In the genomic region with DNA sequence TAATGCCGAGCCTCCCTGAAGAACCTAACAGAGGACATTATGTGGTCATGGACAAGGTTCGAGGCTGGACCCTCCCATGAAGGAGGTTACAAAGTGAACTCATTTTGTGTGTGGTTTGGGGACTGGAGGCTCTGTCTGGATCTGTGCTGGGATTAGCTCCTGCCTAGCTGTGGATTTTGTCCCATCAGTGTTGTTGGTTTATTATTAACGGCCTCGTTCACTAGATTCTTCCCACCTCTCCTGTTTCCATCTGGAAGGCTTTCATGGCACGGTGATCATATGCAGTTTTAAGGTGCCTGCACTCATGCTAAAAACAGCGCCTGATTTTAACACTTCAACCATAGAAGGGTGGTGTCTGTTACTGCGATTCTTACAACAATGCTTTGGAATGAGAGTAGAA, we compare ENCODE assay signal across 22 mouse cellular contexts.
DNase-seq lines count a peak whose midpoint lies in the region; ATAC-seq and TF ChIP-seq lines count a peak whose summit lies in the region.
"Had no signal": no experiment of that assay in that cellular context is flagged by ENCODE, and none has a peak within 500 bp of the region (broad histone marks: within the 10 kb centered on the region; RNA-seq: fewer than 3 reads in every experiment).

No protein-coding gene starts in this region.

- no peaks in the 10 kb centered on the region for H3K27me3 ChIP-seq in kidney, embryonic 16.5 days (ENCODE audit: insufficient read depth, low read length)
- no peaks in the 10 kb centered on the region for H3K27me3 ChIP-seq in limb, embryonic 15.5 days

- no peak overlapping the region for H3K9ac ChIP-seq in kidney, embryonic 16.5 days (replicated peaks; ENCODE audit: low read length)
- no peak overlapping the region for H3K9ac ChIP-seq in limb, embryonic 15.5 days
- H3K9ac ChIP-seq: forebrain, embryonic 15.5 days; liver, postnatal 0 days had no signal

- intact Hi-C loops in gastrocnemius, adult 2 months (cut with DNase I), result loop anchor here (5.0 kb wide), 1 partner anchor 56 kb away; no protein-coding TSS in a partner anchor
- intact Hi-C loops in gastrocnemius, postnatal 36 days (cut with DNase I), result no loop called here

- no peak; the same call in 1 of the 2 replicates for ATAC-seq in kidney, embryonic 16.5 days (ENCODE audit: low FRiP score, low TSS enrichment)
- ATAC-seq in limb, embryonic 15.5 days (ENCODE audit: insufficient number of reproducible peaks, low FRiP score, low TSS enrichment, low read depth), result no peak
- ATAC-seq: CD4-positive, CD25-positive, alpha-beta regulatory T cell, adult 4 months; forebrain, embryonic 15.5 days; intestine, postnatal 0 days; liver, postnatal 0 days; lung, postnatal 0 days; midbrain, embryonic 16.5 days had no signal

- no peak for TF ChIP-seq CTCF in gastrocnemius, adult 2 months (IDR thresholded peaks at IDR 0.05)
- no peak for TF ChIP-seq CTCF in layer of hippocampus, adult 2 months (conservative IDR thresholded peaks at IDR 0.05)

- peak; percentile 55 for DNase-seq in gastrocnemius, adult 2 months
- no peak for DNase-seq in gastrocnemius, postnatal 36 days
- no peak for DNase-seq in layer of hippocampus, adult 2 months (ENCODE audit: low spot score in 2 of 2)
- DNase-seq in layer of hippocampus, adult 11-12 months (ENCODE audit: low spot score), result no peak
- DNase-seq in cerebellum, postnatal 10 days, result no peak
- no peak for DNase-seq in right cerebral cortex, postnatal 14 days
- DNase-seq: adrenal gland, postnatal 25 days; cerebellum, adult 8-10 months; gastrocnemius, postnatal 14 days; left cerebral cortex, postnatal 4 days; liver, postnatal 0 days; right cerebral cortex, adult 18-20 months had no signal

- H3K27ac ChIP-seq in gastrocnemius, adult 2 months, result peak overlapping the region; percentile 74
- peak overlapping the region; percentile 52; the same call in 1 of the 2 replicates for H3K27ac ChIP-seq in layer of hippocampus, adult 2 months
- peak overlapping the region; percentile 11 for H3K27ac ChIP-seq in kidney, embryonic 16.5 days (ENCODE audit: low read length)
- peak overlapping the region; percentile 9; the same call in 1 of the 2 replicates for H3K27ac ChIP-seq in limb, embryonic 15.5 days
- H3K27ac ChIP-seq: forebrain, embryonic 15.5 days; heart, adult 2 months had no signal

- no peak overlapping the region for H3K4me3 ChIP-seq in gastrocnemius, adult 2 months
- no peak overlapping the region for H3K4me3 ChIP-seq in layer of hippocampus, adult 2 months
- H3K4me3 ChIP-seq in kidney, embryonic 16.5 days (ENCODE audit: low read length), result no peak overlapping the region
- no peak overlapping the region for H3K4me3 ChIP-seq in limb, embryonic 15.5 days
- H3K4me3 ChIP-seq: forebrain, embryonic 15.5 days; heart, adult 2 months; left cerebral cortex, adult 2 months; midbrain, embryonic 10.5 days had no signal

- H3K36me3 ChIP-seq in kidney, embryonic 16.5 days (ENCODE audit: insufficient read depth, low read length), result no peaks in the 10 kb centered on the region
- H3K36me3 ChIP-seq in limb, embryonic 15.5 days, result no peaks in the 10 kb centered on the region
- H3K36me3 ChIP-seq: forebrain, embryonic 15.5 days had no signal

- H3K9me3 ChIP-seq in kidney, embryonic 16.5 days (ENCODE audit: low read length), result no peaks in the 10 kb centered on the region
- H3K9me3 ChIP-seq in limb, embryonic 15.5 days, result no peaks in the 10 kb centered on the region
- H3K9me3 ChIP-seq: forebrain, embryonic 15.5 days had no signal

- 54% methylated on average over 7 of the region's 7 CpGs for WGBS in kidney, embryonic 16.5 days
- 43% methylated on average over 7 of the region's 7 CpGs for WGBS in limb, embryonic 15.5 days

- H3K4me1 ChIP-seq in kidney, embryonic 16.5 days (ENCODE audit: insufficient read depth, low read length), result peaks cover 54% of the 10 kb centered on the region
- H3K4me1 ChIP-seq in limb, embryonic 15.5 days, result peaks cover 49% of the 10 kb centered on the region

- no peak overlapping the region for H3K4me2 ChIP-seq in kidney, embryonic 16.5 days (replicated peaks; ENCODE audit: low read depth, low read length)
- H3K4me2 ChIP-seq in limb, embryonic 15.5 days, result no peak overlapping the region
- H3K4me2 ChIP-seq: forebrain, embryonic 15.5 days had no signal

Comparison
In these comparisons a context has a peak if more than half of its experiments do, and no peak if none do; other contexts are left out.
1. H3K27ac ChIP-seq: peak in every context shown above with its lines; median percentile 74 in gastrocnemius, adult 2 months; 52 in layer of hippocampus, adult 2 months; 11 in kidney, embryonic 16.5 days; 9 in limb, embryonic 15.5 days.